In genomic region chr3:121242941-121243340, GRCm38 (mm10) we compare ENCODE assay signal across 12 mouse cellular contexts. TPM values are rescaled to one million over a fixed set of nuclear protein-coding genes. Genes with fewer than 3 reads are reported as not detected.
A peak's percentile ranks its signal among the peaks of the same experiment; 100 is the strongest.
DNase-seq lines count a peak whose midpoint lies in the region; ATAC-seq and TF ChIP-seq lines count a peak whose summit lies in the region.
"Had no signal": no experiment of that assay in that cellular context is flagged by ENCODE, and none has a peak within 500 bp of the region (broad histone marks: within the 10 kb centered on the region; RNA-seq: fewer than 3 reads in every experiment).

No protein-coding gene starts in this region.

- H3K27ac ChIP-seq in hindbrain, postnatal 0 days, result no peak overlapping the region
- no peak overlapping the region for H3K27ac ChIP-seq in hindbrain, embryonic 13.5 days
- H3K27ac ChIP-seq in embryonic facial prominence, embryonic 14.5 days (replicated peaks; ENCODE audit: low read depth, low read length), result no peak overlapping the region
- H3K27ac ChIP-seq in forebrain, embryonic 13.5 days, result no peak overlapping the region
- H3K27ac ChIP-seq: heart, embryonic 13.5 days had no signal

- ATAC-seq in hindbrain, postnatal 0 days, result peak; percentile 54
- no peak for ATAC-seq in hindbrain, embryonic 13.5 days (ENCODE audit: low FRiP score)
- ATAC-seq in embryonic facial prominence, embryonic 14.5 days (ENCODE audit: low read depth), result peak; percentile 80
- ATAC-seq in forebrain, embryonic 13.5 days, result no peak
- ATAC-seq: intestine, embryonic 16.5 days had no signal

- no peaks in the 10 kb centered on the region for H3K36me3 ChIP-seq in hindbrain, postnatal 0 days (ENCODE audit: insufficient read depth, low read length)
- H3K36me3 ChIP-seq in hindbrain, embryonic 13.5 days, result no peaks in the 10 kb centered on the region
- H3K36me3 ChIP-seq in embryonic facial prominence, embryonic 14.5 days (ENCODE audit: control insufficient read depth, insufficient read depth, low read length), result no peaks in the 10 kb centered on the region
- H3K36me3 ChIP-seq in megakaryocyte, embryonic 14.5 days (replicated peaks; ENCODE audit: low read length), result no peaks in the 10 kb centered on the region
- H3K36me3 ChIP-seq in forebrain, embryonic 13.5 days (ENCODE audit: poor library complexity, severe bottlenecking), result no peaks in the 10 kb centered on the region
- H3K36me3 ChIP-seq: heart, embryonic 13.5 days had no signal

- no peak for TF ChIP-seq CTCF in hindbrain, postnatal 0 days (IDR thresholded peaks at IDR 0.05; ENCODE audit: low read depth)

- H3K4me3 ChIP-seq in hindbrain, postnatal 0 days (ENCODE audit: low read length), result no peak overlapping the region
- no peak overlapping the region for H3K4me3 ChIP-seq in hindbrain, embryonic 13.5 days
- no peak overlapping the region for H3K4me3 ChIP-seq in embryonic facial prominence, embryonic 14.5 days (ENCODE audit: low read depth, low read length)
- peak overlapping the region; percentile 68 for H3K4me3 ChIP-seq in megakaryocyte, embryonic 14.5 days (replicated peaks)
- H3K4me3 ChIP-seq in forebrain, embryonic 13.5 days, result no peak overlapping the region
- H3K4me3 ChIP-seq: heart, embryonic 13.5 days had no signal

- H3K4me1 ChIP-seq in hindbrain, postnatal 0 days (ENCODE audit: insufficient read depth, low read length), result no peaks in the 10 kb centered on the region
- peaks cover 12% of the 10 kb centered on the region for H3K4me1 ChIP-seq in hindbrain, embryonic 13.5 days (replicated peaks)
- H3K4me1 ChIP-seq in embryonic facial prominence, embryonic 14.5 days (ENCODE audit: control insufficient read depth, insufficient read depth, low read length), result peaks cover 20% of the 10 kb centered on the region; the same call in 1 of the 2 replicates
- peaks cover 24% of the 10 kb centered on the region for H3K4me1 ChIP-seq in megakaryocyte, embryonic 14.5 days
- peaks cover 25% of the 10 kb centered on the region for H3K4me1 ChIP-seq in forebrain, embryonic 13.5 days

- H3K27me3 ChIP-seq in hindbrain, postnatal 0 days (ENCODE audit: insufficient read depth, low read length), result no peaks in the 10 kb centered on the region
- no peaks in the 10 kb centered on the region for H3K27me3 ChIP-seq in hindbrain, embryonic 13.5 days
- H3K27me3 ChIP-seq in embryonic facial prominence, embryonic 14.5 days (replicated peaks; ENCODE audit: control insufficient read depth, insufficient read depth, low read length), result no peaks in the 10 kb centered on the region
- peaks cover 11% of the 10 kb centered on the region for H3K27me3 ChIP-seq in megakaryocyte, embryonic 14.5 days (replicated peaks)
- H3K27me3 ChIP-seq in forebrain, embryonic 13.5 days, result no peaks in the 10 kb centered on the region
- H3K27me3 ChIP-seq: heart, embryonic 13.5 days had no signal

- no peak overlapping the region for H3K4me2 ChIP-seq in hindbrain, postnatal 0 days (ENCODE audit: low read depth, low read length)
- no peak overlapping the region for H3K4me2 ChIP-seq in hindbrain, embryonic 13.5 days
- no peak overlapping the region for H3K4me2 ChIP-seq in embryonic facial prominence, embryonic 14.5 days (ENCODE audit: low read depth, low read length)
- H3K4me2 ChIP-seq in forebrain, embryonic 13.5 days, result no peak overlapping the region
- H3K4me2 ChIP-seq: heart, embryonic 13.5 days had no signal

- no peak overlapping the region for H3K9ac ChIP-seq in hindbrain, postnatal 0 days (replicated peaks; ENCODE audit: low read length)
- no peak overlapping the region for H3K9ac ChIP-seq in hindbrain, embryonic 13.5 days
- no peak overlapping the region for H3K9ac ChIP-seq in embryonic facial prominence, embryonic 14.5 days (ENCODE audit: low read depth, low read length)
- no peak overlapping the region for H3K9ac ChIP-seq in forebrain, embryonic 13.5 days
- H3K9ac ChIP-seq: heart, embryonic 13.5 days had no signal

- peak; percentile 51 for DNase-seq in hindbrain, postnatal 0 days (ENCODE audit: low spot score)
- peak; percentile 63 for DNase-seq in B cell, adult 2 months
- peak; percentile 86 for DNase-seq in embryonic facial prominence, embryonic 14.5 days (ENCODE audit: low spot score)
- no peak for DNase-seq in adrenal gland, postnatal 14 days
- no peak for DNase-seq in cerebellum, adult 9-10 months
- DNase-seq: lung, adult 18-20 months; right cerebral cortex, postnatal 14 days had no signal

- H3K9me3 ChIP-seq in hindbrain, postnatal 0 days (ENCODE audit: low read length), result no peaks in the 10 kb centered on the region
- H3K9me3 ChIP-seq in hindbrain, embryonic 13.5 days, result no peaks in the 10 kb centered on the region
- no peaks in the 10 kb centered on the region for H3K9me3 ChIP-seq in embryonic facial prominence, embryonic 14.5 days (ENCODE audit: control insufficient read depth, low read length)
- H3K9me3 ChIP-seq in megakaryocyte, embryonic 14.5 days, result no peaks in the 10 kb centered on the region
- no peaks in the 10 kb centered on the region for H3K9me3 ChIP-seq in forebrain, embryonic 13.5 days (replicated peaks)
- H3K9me3 ChIP-seq: heart, embryonic 13.5 days had no signal

- 60% methylated on average over 4 of the region's 4 CpGs for WGBS in hindbrain, postnatal 0 days
- 81% methylated on average over 4 of the region's 4 CpGs for WGBS in hindbrain, embryonic 13.5 days
- 56% methylated on average over 4 of the region's 4 CpGs for WGBS in embryonic facial prominence, embryonic 14.5 days
- WGBS in forebrain, embryonic 13.5 days, result 91% methylated on average over 4 of the region's 4 CpGs

RNA-seq across cellular contexts. Expression of gene Tmem56, which starts 40.0 kb away (rescaled TPM):
- 8.1 and 13.5 TPM in 2 replicates for total RNA-seq in hindbrain, postnatal 0 days (2014; rRNA removed)
- polyA plus RNA-seq in hindbrain, postnatal 0 days (2015; fragmentation: Nextera tagmentation; extraction: Ambion mirVana), result 3.8 and 3.9 TPM in 2 replicates
- polyA plus RNA-seq in hindbrain, embryonic 13.5 days (2015; fragmentation: Nextera tagmentation; extraction: Ambion mirVana), result 1.3 and 1.5 TPM in 2 replicates
- polyA plus RNA-seq in embryonic facial prominence, embryonic 14.5 days (2014; fragmentation: Nextera tagmentation; extraction: Ambion mirVana), result 1.6 and 3.0 TPM in 2 replicates
- polyA plus RNA-seq in megakaryocyte, embryonic 14.5 days (2012; ENCODE audit: insufficient read depth, low replicate concordance), result not detected in 2 replicates
- total RNA-seq in adrenal gland, postnatal 14 days (2021), result 24.9 and 35.0 TPM in 2 replicates
- polyA plus RNA-seq in forebrain, embryonic 13.5 days (2015; fragmentation: Nextera tagmentation; extraction: Ambion mirVana), result 2.1 and 2.4 TPM in 2 replicates

RNA-seq across cellular contexts. Expression of gene Alg14, which starts 48.6 kb away (rescaled TPM):
- 26.6 and 30.3 TPM in 2 replicates for total RNA-seq in hindbrain, postnatal 0 days (2014; rRNA removed)
- polyA plus RNA-seq in hindbrain, postnatal 0 days (2015; fragmentation: Nextera tagmentation; extraction: Ambion mirVana), result 35.3 and 39.5 TPM in 2 replicates
- 34.1 and 39.7 TPM in 2 replicates for polyA plus RNA-seq in hindbrain, embryonic 13.5 days (2015; fragmentation: Nextera tagmentation; extraction: Ambion mirVana)
- polyA plus RNA-seq in embryonic facial prominence, embryonic 14.5 days (2014; fragmentation: Nextera tagmentation; extraction: Ambion mirVana), result 38.8 and 49.6 TPM in 2 replicates
- 8.9 TPM in 1 of 2 replicates, not detected in the other for polyA plus RNA-seq in megakaryocyte, embryonic 14.5 days (2012; ENCODE audit: insufficient read depth, low replicate concordance)
- 37.2 and 37.9 TPM in 2 replicates for total RNA-seq in adrenal gland, postnatal 14 days (2021)
- polyA plus RNA-seq in forebrain, embryonic 13.5 days (2015; fragmentation: Nextera tagmentation; extraction: Ambion mirVana), result 33.1 and 34.8 TPM in 2 replicates

Comparison
In these comparisons a context has a peak if more than half of its experiments do, and no peak if none do; other contexts are left out.
1. ATAC-seq: peak in hindbrain, postnatal 0 days (single experiment) and embryonic facial prominence, embryonic 14.5 days (single experiment); none in hindbrain, embryonic 13.5 days (single experiment) and forebrain, embryonic 13.5 days (single experiment).
2. DNase-seq: peak in hindbrain, postnatal 0 days (single experiment), B cell, adult 2 months (2 of 2) and embryonic facial prominence, embryonic 14.5 days (single experiment); none in adrenal gland, postnatal 14 days (single experiment) and cerebellum, adult 9-10 months (single experiment).